Mouse (Mus musculus) macrophage (primary cell): Measurements from ENCODE around the gene Castor1. TPM values are rescaled to one million over a fixed set of nuclear protein-coding genes. Genes with fewer than 3 reads are reported as not detected.

Source experiments
- H3K27ac ChIP-seq: fragments of 350-480 bp; formaldehyde crosslinking; 2 replicates; pipeline ENCODE4 v1.9.0; 2021
- H3K36me3 ChIP-seq: fragments of 350-480 bp; formaldehyde crosslinking; 2 replicates; pipeline ENCODE4 v1.9.0; 2021; ENCODE audit errors: inconsistent target
- H3K4me3 ChIP-seq: fragments of 350-480 bp; formaldehyde crosslinking; 2 replicates; pipeline ENCODE4 v1.9.0; 2021; ENCODE audit errors: inconsistent target
- H3K79me2 ChIP-seq: fragments of 350-480 bp; formaldehyde crosslinking; 2 replicates; pipeline ENCODE4 v1.9.0; 2021; ENCODE audit errors: inconsistent target
- WGBS: methylation state at CpG from one replicate; pipeline ENCODE4 v1.1.7; 2026; ENCODE audit warnings: inconsistent platforms; ENCODE audit not compliant: missing documents; 5-methylcytosine and 5-hydroxymethylcytosine counted together
- polyA plus RNA-seq: library from polyadenylated mRNA; stranded (reverse); fragments of 250-400 nt; gene quantifications from 3 replicates; pipeline ENCODE4 v1.2.4, GENCODE M21; 2018; ENCODE audit warnings: inconsistent platforms

Castor1 gene
- polyA plus RNA-seq, 1 experiment from 2014 or later, result 2.2 TPM

DNA sequence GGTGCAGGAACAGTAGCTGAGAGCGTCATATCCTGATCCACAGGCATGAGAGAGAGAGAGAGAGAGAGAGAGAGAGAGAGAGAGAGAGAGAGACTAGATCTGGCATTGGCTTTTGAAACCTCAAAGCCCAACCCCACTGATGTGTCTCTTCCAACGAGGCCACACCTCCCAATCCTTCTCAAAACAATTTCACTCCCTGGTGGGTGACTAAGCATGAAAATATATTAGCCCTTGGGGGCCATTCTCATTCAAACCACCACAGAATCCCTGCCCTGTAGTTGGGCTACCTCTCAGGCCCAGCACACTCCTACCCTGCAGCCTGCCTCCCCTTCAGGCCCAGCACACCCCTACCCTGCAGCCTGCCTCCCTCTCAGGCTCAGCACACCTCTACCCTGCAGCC, 34.9 kb downstream of the Castor1 start:
- Histone ChIP-seq H3K79me2 (no peaks in the 10 kb centered on the region), H3K27ac (no peak overlapping the region), H3K36me3 (no peaks in the 10 kb centered on the region), H3K4me3 (no peak overlapping the region)
- WGBS, result 79% methylated on average over 2 of the region's 2 CpGs

DNA sequence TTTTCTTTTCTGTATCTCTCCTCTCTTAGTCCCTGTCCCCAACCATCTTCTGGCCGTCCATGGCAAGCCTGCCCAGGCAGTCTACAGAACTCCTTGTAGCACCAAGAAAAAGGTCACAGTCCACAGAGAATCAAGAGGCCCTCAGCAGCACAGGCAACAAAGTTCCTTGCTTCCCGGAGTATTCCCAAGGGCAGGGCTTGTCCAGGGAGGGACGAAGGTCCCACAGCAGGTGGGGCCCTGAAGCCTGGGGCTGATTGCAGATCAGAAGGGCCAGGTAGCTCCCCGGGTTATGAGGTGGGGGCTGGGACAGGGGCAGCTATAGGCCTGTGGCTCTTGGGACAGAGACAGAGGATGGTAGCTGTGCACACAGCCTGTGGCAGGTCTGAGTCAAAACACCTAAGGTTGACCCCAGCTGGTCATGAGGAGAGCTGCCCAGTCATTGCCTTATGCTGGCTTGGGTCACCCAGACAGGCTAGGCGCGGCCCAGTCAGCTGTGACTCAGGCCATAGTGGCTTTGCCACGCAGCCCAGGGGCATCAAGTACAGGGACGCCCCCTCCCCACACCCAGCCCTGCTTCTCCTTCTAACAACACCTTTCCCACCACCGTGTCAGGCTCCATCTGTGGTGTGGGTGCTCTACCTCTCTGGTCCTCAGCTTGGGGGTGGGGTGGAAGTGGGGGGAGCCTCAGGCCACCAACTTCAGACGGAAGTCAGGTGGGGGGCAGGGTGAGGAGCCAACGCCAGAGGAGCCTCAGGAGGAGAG, 39.0 kb downstream of the Castor1 start, which contains the start of gene Lif:
Gene Lif, plus strand, starts transcription at position 712 of the 762 bp plus-strand sequence.
- 83% methylated on average over 9 of the region's 11 CpGs for WGBS
- H3K27ac ChIP-seq, result peak within 1 kb of the TSS; percentile 21; the same call in 1 of the 2 replicates
- no peak within 1 kb of the TSS for H3K4me3 ChIP-seq
- H3K36me3 ChIP-seq, result no peaks in the 10 kb centered on the region
- no peaks in the 10 kb centered on the region for H3K79me2 ChIP-seq

DNA sequence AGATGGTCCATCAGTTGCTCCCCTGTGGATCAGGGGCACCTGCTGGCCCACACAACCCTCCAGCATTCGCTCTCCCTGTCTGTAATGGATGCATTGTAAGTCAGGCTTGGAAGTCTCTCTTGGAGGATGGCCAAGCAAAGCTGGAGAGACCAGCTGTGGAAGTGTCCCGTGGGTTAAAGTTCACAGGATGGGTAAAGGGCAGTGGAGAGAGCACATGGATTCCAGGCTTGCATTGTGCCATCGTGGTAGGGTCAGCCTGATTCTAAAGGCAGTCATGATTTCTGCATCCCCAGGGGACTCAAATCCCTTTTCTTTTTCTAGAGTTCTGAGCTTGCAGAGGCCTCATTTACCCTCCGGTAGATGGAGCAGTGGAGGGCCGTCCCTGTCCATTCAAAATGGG, 39.7 kb downstream of the Castor1 start:
- Histone ChIP-seq H3K4me3 (no peak overlapping the region), H3K27ac (no peak overlapping the region), H3K79me2 (no peaks in the 10 kb centered on the region), H3K36me3 (no peaks in the 10 kb centered on the region)
- WGBS, result 84% methylated on average over 5 of the region's 5 CpGs

DNA sequence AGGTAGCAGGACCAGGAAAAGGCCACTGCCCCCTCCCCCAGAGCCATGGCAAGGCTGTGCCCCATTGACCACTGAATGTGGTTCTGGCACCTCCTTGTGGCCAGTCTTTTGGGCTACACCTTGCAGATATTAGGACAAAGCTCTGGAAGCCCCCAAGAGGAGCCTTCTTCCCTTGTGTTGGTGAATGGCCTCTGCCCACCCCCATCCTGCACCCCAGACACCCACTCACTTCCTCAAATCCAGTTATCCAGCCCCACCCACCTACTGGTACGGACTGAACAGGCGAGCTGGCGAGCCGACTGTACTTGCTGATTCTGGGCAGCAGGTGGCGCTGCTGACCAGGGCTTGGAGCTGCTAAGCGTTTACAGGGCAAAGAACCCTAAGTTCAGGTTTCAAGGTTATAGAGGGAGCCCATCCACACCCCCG, 40.6 kb downstream of the Castor1 start:
- H3K79me2 ChIP-seq, result no peaks in the 10 kb centered on the region
- H3K36me3 ChIP-seq, result no peaks in the 10 kb centered on the region
- peak overlapping the region; percentile 21; the same call in 1 of the 2 replicates for H3K27ac ChIP-seq
- 0% methylated on average over 7 of the region's 7 CpGs for WGBS
- no peak overlapping the region for H3K4me3 ChIP-seq

DNA sequence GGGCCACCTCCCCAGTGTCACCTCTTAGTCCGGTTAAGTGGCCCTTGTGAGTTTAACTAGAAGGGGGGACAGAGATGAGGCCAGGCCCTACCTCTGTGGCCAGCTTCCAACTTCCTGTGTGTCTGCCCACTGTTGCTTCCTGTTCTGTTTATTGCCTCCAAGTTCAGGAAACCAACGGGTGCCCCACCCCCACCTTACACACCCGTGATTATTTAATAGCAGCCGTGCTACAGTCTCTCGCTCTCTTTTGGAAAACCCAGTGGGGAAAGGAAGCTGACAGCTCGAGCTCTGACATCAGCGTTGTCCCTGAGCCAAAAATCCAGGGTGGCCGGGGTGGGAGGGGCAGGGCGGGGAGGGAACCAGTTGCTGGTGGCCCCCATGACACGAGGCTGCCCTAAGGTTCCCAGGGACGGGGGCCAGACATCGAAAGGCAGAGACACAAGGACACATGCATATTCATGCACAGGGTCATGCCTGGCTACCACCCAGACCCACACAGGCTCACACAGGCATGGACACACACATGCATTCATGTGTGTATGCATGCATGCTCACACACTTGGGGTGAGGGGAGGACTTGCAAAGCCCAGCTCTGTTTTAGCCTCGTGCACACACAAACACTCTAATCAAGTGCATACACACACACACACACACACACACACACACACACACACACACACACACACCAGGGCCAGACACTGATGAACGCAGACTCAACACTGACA, 42.6 kb downstream of the Castor1 start:
- 9% methylated on average over 14 of the region's 14 CpGs for WGBS
- H3K4me3 ChIP-seq, result no peak overlapping the region
- no peaks in the 10 kb centered on the region for H3K36me3 ChIP-seq
- H3K79me2 ChIP-seq, result no peaks in the 10 kb centered on the region
- no peak overlapping the region; the same call in 1 of the 2 replicates for H3K27ac ChIP-seq

DNA sequence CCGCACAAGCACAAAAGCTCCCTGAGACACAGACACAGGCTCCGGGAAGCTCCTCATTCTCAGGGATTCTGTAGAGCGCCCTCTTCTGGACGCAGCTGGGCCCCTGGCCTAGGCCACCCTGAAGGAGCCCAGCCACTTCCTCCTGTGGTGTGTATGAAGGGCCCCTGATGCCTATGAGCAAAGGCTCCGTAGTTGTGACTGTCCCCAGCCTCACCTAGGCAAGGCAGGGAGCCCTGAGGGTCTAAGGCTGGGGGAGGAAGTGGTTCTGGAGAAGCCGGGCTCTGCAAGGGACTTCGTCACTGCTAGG, 43.1 kb downstream of the Castor1 start:
- Histone ChIP-seq H3K36me3 (no peaks in the 10 kb centered on the region), H3K79me2 (no peaks in the 10 kb centered on the region), H3K4me3 (no peak overlapping the region), H3K27ac (no peak overlapping the region)
- 19% methylated on average over 7 of the region's 7 CpGs for WGBS

DNA sequence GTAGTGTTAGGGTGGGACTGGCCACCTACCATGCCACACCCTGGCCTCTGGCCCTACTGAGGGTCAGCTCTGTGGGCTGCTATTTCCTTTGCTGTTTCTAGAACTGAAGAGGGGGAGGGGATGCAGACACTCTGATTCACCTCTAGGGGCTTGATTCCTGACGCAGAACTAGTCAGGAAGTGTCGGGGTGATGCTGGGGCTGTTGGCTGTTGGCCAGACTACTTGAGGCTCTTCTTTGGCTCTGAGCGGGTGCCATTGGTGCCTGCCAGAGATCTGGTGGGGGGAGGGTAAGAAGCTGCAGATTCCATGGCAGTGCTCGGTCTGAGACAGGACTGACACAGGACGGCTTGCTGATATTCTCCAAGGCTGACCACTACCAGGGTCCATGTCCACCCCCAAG, 43.9 kb downstream of the Castor1 start:
- no peaks in the 10 kb centered on the region for H3K79me2 ChIP-seq
- H3K4me3 ChIP-seq, result no peak overlapping the region
- no peaks in the 10 kb centered on the region for H3K36me3 ChIP-seq
- H3K27ac ChIP-seq, result no peak overlapping the region
- WGBS, result 71% methylated on average over 5 of the region's 5 CpGs

DNA sequence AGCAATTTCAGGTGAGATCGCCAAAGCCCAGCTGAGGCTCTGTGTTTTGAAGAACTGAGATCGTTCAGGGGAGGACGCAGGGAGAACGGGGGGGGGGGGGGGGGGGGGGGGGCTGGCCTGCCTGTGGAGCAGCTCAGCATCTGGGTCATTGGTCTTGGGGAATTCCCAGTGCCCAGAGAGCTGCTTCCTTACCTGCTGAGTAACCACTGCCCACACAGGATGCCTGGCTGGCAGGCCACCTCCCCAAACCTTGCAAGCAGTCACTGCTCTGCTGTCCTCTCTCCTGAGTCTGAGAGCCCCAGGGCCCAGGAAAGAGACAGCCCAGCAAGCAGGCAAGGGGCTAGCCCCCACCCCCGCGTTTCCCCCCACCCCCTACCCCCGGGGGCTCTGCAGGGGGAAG, 44.8 kb downstream of the Castor1 start:
- no peak overlapping the region for H3K4me3 ChIP-seq
- no peak overlapping the region for H3K27ac ChIP-seq
- H3K79me2 ChIP-seq, result no peaks in the 10 kb centered on the region
- H3K36me3 ChIP-seq, result no peaks in the 10 kb centered on the region
- WGBS, result 15% methylated on average over 5 of the region's 7 CpGs

DNA sequence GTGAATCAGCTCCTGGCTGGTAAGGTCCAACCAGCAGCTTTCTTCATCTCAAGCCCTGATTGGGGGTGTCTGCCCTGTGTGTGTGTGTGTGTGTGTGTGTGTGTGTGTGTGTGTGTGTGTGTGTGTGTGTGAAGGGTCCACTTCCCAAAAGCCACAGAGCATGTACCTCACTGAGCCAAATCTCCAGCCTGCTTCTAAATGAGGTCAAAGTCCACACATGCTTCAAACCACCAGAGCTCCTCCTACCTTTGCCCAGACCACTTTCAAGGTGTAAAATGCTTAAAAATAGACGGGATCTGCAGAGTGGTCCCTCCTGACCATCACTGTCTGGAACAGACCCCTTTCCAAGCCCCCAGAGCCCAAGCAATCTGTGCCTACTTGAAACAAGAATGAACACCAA, 45.3 kb downstream of the Castor1 start:
- Histone ChIP-seq H3K79me2 (no peaks in the 10 kb centered on the region), H3K27ac (no peak overlapping the region), H3K36me3 (no peaks in the 10 kb centered on the region), H3K4me3 (no peak overlapping the region)
- 56% methylated on average over 1 of the region's 1 CpGs for WGBS

DNA sequence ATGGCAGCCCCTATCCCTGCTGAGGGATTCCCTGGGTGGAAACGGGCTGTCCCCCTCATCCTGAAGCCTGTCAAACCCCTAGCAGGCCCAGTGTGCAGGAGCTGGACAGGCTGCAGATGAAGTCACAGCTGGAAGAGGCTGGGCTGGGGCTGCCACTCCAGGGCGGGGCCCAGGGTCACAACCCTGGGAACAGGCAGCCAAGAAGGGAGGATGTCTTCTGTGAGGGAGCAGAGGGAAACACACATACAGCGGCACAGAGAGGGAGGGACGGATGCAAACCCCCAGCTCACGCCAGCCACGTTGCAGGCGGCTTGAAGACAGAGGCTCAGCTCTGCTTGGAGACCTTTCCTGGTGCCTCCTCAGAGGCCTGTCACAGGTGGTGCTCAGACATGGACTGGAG, 46.0 kb downstream of the Castor1 start:
- no peaks in the 10 kb centered on the region for H3K36me3 ChIP-seq
- no peak overlapping the region for H3K27ac ChIP-seq
- no peaks in the 10 kb centered on the region for H3K79me2 ChIP-seq
- whole genome bisulfite sequencing, result 93% methylated on average over 7 of the region's 7 CpGs
- no peak overlapping the region for H3K4me3 ChIP-seq

DNA sequence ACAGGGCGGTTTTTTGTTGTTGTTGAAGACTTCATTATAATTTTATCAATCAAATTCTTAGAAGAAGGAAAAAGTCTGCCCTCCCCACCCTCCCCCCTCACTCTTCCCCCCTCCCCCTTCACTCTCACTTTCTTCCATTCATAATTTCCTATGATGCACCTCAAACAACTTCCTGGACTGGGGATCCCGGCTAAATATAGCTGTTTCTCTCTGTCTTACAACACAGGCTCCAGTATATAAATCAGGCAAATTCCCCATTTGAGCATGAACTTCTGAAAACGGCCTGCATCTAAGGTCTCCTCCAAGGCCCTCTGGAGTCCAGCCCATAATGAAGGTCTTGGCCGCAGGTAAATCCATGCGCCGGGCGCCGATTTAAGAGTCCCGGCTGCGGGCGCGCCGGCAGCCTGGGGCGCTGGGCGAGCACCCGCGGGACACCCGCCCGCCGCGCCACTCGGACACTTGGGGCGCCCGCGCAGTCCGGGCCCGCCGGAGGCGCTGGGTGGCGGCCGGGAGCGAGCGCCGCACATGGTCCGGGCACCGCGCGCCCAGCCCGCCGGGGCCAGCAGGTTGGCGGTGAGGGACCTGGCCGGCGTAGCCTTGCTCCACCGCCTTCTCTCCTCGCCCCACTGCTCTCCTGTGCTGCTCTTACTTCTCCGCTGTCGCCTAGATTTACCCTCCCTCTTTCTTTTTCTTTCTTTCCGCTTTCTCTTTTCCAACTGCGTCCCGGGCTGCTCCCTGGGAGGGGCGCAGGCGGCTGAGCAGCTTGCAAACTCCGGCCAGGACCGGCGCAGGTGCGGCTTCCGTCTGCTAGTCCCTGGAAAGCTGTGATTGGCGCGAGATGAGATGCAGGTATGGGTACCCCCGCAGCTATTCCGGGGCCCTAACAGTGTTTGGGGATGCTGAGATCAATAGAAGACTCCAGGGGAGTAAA, 48.5 kb downstream of the Castor1 start:
- Histone ChIP-seq H3K4me3 (peak overlapping the region; percentile 23), H3K79me2 (no peaks in the 10 kb centered on the region), H3K27ac (no peak overlapping the region), H3K36me3 (no peaks in the 10 kb centered on the region)
- WGBS, result 1% methylated on average over 41 of the region's 61 CpGs

DNA sequence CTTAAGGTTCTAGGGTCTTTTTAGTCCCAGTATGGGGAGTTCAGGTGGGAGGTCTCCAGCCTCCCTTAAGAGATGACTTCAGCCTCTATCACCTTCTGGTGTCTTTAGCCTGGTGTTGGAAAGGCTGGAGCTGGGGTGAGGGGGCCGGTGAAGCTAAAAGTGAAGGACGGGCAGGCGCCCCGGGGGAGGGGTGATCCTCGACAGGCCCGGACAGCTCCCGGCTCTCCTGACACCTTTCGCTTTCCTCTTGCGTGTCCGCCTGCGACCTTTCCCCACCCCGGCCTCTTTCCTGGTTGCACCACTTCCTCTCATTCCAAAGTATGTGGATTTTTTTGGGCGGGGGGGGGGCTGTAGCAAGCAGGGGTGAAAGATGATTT, 49.2 kb downstream of the Castor1 start:
- H3K36me3 ChIP-seq, result no peaks in the 10 kb centered on the region
- peak overlapping the region; percentile 23; the same call in 1 of the 2 replicates for H3K4me3 ChIP-seq
- H3K79me2 ChIP-seq, result no peaks in the 10 kb centered on the region
- no peak overlapping the region for H3K27ac ChIP-seq
- WGBS, result 29% methylated on average over 13 of the region's 13 CpGs

DNA sequence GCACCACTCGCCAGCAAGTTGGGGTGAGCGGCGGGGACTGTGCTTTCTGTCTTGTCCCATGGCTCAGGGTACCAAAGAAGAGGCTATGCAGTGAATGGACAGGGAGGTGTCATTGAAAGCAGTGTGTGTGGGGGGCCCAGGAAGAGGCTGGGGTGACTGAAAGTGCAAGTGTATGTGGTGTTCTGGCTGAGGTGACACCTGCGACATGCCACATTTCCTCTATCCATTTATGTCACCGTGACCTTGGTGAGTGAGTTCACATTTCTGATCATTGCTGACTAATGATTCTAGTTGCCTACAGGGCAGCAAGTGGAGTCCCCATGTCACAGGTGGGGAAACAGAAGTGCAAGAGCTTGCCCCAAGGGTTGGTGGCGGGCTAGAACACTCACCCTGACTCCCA, 50.5 kb downstream of the Castor1 start:
- no peak overlapping the region for H3K27ac ChIP-seq

DNA sequence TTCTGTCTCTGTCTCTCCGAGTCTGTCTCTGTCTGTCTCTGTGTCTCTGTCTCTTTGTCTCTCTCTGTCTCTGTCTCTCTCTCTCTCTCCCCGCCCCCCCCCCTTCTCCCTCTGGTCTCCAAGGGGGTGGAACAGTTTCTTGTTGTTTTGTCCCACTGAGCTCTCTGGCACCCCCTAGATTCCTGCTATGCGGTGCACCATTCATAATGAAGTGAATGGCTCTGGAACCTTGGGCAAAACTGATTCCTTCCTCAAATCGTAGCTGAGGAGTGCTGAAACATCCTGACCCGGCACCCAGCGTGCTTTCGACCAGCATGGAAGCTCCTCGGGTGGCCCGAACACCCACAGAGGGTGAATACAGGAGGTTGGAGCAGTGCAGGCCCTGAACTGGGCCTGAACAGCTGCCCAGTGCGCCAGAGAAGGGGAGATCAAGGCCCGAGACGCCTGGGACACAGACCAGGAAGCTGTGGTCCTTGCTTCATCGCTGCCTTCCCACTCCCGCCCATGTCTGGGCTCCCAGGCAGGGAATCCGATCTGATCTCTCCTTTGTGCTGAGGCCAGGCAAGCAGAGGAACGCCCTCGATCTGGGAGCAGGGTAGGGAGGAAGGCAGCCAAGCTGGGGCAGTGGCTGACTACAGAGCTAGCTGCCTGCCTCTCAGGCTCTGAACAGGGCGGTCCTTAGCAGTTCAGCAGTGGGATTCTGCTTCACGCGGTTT, 52.9 kb downstream of the Castor1 start:
- Histone ChIP-seq H3K79me2 (no peaks in the 10 kb centered on the region), H3K4me3 (no peak overlapping the region), H3K27ac (no peak overlapping the region), H3K36me3 (no peaks in the 10 kb centered on the region)
- WGBS, result 60% methylated on average over 18 of the region's 20 CpGs

More for the DNA sequence above, 50.5 kb downstream of the Castor1 start:
- WGBS, result 74% methylated on average over 6 of the region's 6 CpGs
- H3K36me3 ChIP-seq, result no peaks in the 10 kb centered on the region
- H3K79me2 ChIP-seq, result no peaks in the 10 kb centered on the region
- H3K4me3 ChIP-seq, result no peak overlapping the region
